Mouse (Mus musculus): ENCODE data around the gene Spata31d1a. TPM values are rescaled to one million over a fixed set of nuclear protein-coding genes. Genes with fewer than 3 reads are reported as not detected.

Gene Spata31d1a
- total RNA-seq (2021): not detected
- 0.09 and 0.14 TPM in 2 replicates for polyA plus RNA-seq (2012; rRNA removed)
- long read RNA-seq: 0 reads

GRCm38 (mm10) chr13:59710230-59710629 lies at the start of gene Spata31d1a:
Gene Spata31d1a, minus strand, starts transcription at chr13:59710330.
- Histone ChIP-seq H3K36me3 (ENCODE audit: control insufficient read depth, insufficient read depth, low read length) (no peaks in the 10 kb centered on the region), H3K4me3 (no peak within 1 kb of the TSS), H3K27me3 (ENCODE audit: control insufficient read depth, insufficient read depth, low read length) (no peaks in the 10 kb centered on the region), H3K79me2 (replicated peaks; ENCODE audit: control insufficient read depth, insufficient read depth, low read length) (no peaks in the 10 kb centered on the region), H3K4me1 (ENCODE audit: control insufficient read depth, insufficient read depth, low read length) (no peaks in the 10 kb centered on the region), H3K27ac (no peak within 1 kb of the TSS), H3K9ac (ENCODE audit: low read depth, low read length) (no peak within 1 kb of the TSS)
- no peak for TF ChIP-seq CTCF (IDR thresholded peaks at IDR 0.05)
- no peak for TF ChIP-seq EP300 (IDR thresholded peaks at IDR 0.05; ENCODE audit: insufficient read depth, low read depth, low read length)
- TF ChIP-seq POLR2A (IDR thresholded peaks at IDR 0.05; ENCODE audit: insufficient read depth, low read depth, low read length): no peak
- no peak for DNase-seq
- 87% methylated on average over 15 of the region's 15 CpGs for WGBS
- intact Hi-C loops (cut with DNase I): no loop called here

- Histone ChIP-seq H3K4me3 (no peak overlapping the region), H3K9ac (ENCODE audit: low read depth, low read length) (no peak overlapping the region), H3K4me1 (ENCODE audit: control insufficient read depth, insufficient read depth, low read length) (no peaks in the 10 kb centered on the region; the same call in 1 of the 2 replicates), H3K36me3 (ENCODE audit: control insufficient read depth, insufficient read depth, low read length) (peaks cover 6% of the 10 kb centered on the region), H3K27ac (no peak overlapping the region; the same call in 1 of the 2 replicates), H3K27me3 (ENCODE audit: control insufficient read depth, insufficient read depth, low read length) (no peaks in the 10 kb centered on the region), H3K79me2 (replicated peaks; ENCODE audit: control insufficient read depth, insufficient read depth, low read length) (no peaks in the 10 kb centered on the region)
- no peak for DNase-seq
- WGBS: 62% methylated on average over 7 of the region's 7 CpGs
- intact Hi-C loops (cut with DNase I): no loop called here
- TF ChIP-seq CTCF (IDR thresholded peaks at IDR 0.05) (no peak), POLR2A (IDR thresholded peaks at IDR 0.05; ENCODE audit: insufficient read depth, low read depth, low read length) (no peak), EP300 (IDR thresholded peaks at IDR 0.05; ENCODE audit: insufficient read depth, low read depth, low read length) (no peak)
Measured at GRCm38 (mm10) chr13:59756906-59757305, 46.8 kb upstream of the Spata31d1a start.

GRCm38 (mm10) chr13:59750310-59750709 lies 40.2 kb upstream of the Spata31d1a start:
- H3K36me3 ChIP-seq (ENCODE audit: control insufficient read depth, insufficient read depth, low read length): no peaks in the 10 kb centered on the region
- no peak overlapping the region for H3K4me3 ChIP-seq
- H3K79me2 ChIP-seq (replicated peaks; ENCODE audit: control insufficient read depth, insufficient read depth, low read length): no peaks in the 10 kb centered on the region
- DNase-seq: no peak
- H3K27me3 ChIP-seq (ENCODE audit: control insufficient read depth, insufficient read depth, low read length): no peaks in the 10 kb centered on the region
- no peaks in the 10 kb centered on the region for H3K4me1 ChIP-seq (ENCODE audit: control insufficient read depth, insufficient read depth, low read length)
- no peak overlapping the region for H3K27ac ChIP-seq
- 77% methylated on average over 12 of the region's 12 CpGs for WGBS
- no peak for TF ChIP-seq EP300 (IDR thresholded peaks at IDR 0.05; ENCODE audit: insufficient read depth, low read depth, low read length)
- no peak for TF ChIP-seq POLR2A (IDR thresholded peaks at IDR 0.05; ENCODE audit: insufficient read depth, low read depth, low read length)
- TF ChIP-seq CTCF (IDR thresholded peaks at IDR 0.05): no peak
- intact Hi-C loops (cut with DNase I): no loop called here
- no peak overlapping the region for H3K9ac ChIP-seq (ENCODE audit: low read depth, low read length)

GRCm38 (mm10) chr13:59746711-59747110 lies 36.6 kb upstream of the Spata31d1a start, which contains the start of gene 1700014D04Rik:
Gene 1700014D04Rik, minus strand, starts transcription at chr13:59746752.
- no peak within 1 kb of the TSS for H3K27ac ChIP-seq
- intact Hi-C loops (cut with DNase I): no loop called here
- no peaks in the 10 kb centered on the region for H3K36me3 ChIP-seq (ENCODE audit: control insufficient read depth, insufficient read depth, low read length)
- no peak within 1 kb of the TSS for H3K9ac ChIP-seq (ENCODE audit: low read depth, low read length)
- H3K27me3 ChIP-seq (ENCODE audit: control insufficient read depth, insufficient read depth, low read length): no peaks in the 10 kb centered on the region
- H3K4me1 ChIP-seq (ENCODE audit: control insufficient read depth, insufficient read depth, low read length): no peaks in the 10 kb centered on the region
- TF ChIP-seq POLR2A (IDR thresholded peaks at IDR 0.05; ENCODE audit: insufficient read depth, low read depth, low read length): no peak
- TF ChIP-seq EP300 (IDR thresholded peaks at IDR 0.05; ENCODE audit: insufficient read depth, low read depth, low read length): no peak
- no peak for TF ChIP-seq CTCF (IDR thresholded peaks at IDR 0.05)
- 83% methylated on average over 9 of the region's 9 CpGs for WGBS
- H3K79me2 ChIP-seq (replicated peaks; ENCODE audit: control insufficient read depth, insufficient read depth, low read length): no peaks in the 10 kb centered on the region
- DNase-seq: no peak
- no peak within 1 kb of the TSS for H3K4me3 ChIP-seq

GRCm38 (mm10) chr13:59746164-59746563 lies 36.0 kb upstream of the Spata31d1a start:
- no peak overlapping the region for H3K27ac ChIP-seq
- H3K4me3 ChIP-seq: no peak overlapping the region
- no peak for DNase-seq
- no peaks in the 10 kb centered on the region for H3K4me1 ChIP-seq (ENCODE audit: control insufficient read depth, insufficient read depth, low read length)
- H3K27me3 ChIP-seq (ENCODE audit: control insufficient read depth, insufficient read depth, low read length): no peaks in the 10 kb centered on the region
- no peak overlapping the region for H3K9ac ChIP-seq (ENCODE audit: low read depth, low read length)
- 73% methylated on average over 6 of the region's 6 CpGs for WGBS
- intact Hi-C loops (cut with DNase I): no loop called here
- H3K36me3 ChIP-seq (ENCODE audit: control insufficient read depth, insufficient read depth, low read length): no peaks in the 10 kb centered on the region
- TF ChIP-seq EP300 (IDR thresholded peaks at IDR 0.05; ENCODE audit: insufficient read depth, low read depth, low read length): no peak
- TF ChIP-seq CTCF (IDR thresholded peaks at IDR 0.05): no peak
- no peak for TF ChIP-seq POLR2A (IDR thresholded peaks at IDR 0.05; ENCODE audit: insufficient read depth, low read depth, low read length)
- H3K79me2 ChIP-seq (replicated peaks; ENCODE audit: control insufficient read depth, insufficient read depth, low read length): no peaks in the 10 kb centered on the region

DNA sequence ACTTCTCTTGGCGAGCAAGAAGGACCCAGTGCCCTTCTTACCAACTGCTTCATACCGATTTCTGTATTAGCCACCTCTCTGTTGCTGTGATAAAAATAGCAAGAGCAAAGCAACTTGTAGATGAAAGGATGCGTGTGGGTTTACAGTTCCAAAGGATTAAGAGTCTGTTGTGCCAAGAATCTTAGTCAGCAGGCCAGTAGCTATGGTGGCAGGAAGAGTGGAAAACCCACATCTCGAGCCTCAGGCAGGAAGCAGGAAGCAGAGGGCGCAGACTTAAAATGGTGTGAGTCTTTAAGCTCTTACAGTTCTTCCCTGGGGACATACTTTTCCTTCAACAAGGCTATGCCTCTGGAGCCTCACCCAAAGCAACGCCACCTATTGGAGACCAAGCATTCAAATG lies 35.3 kb upstream of the Spata31d1a start:
- Histone ChIP-seq H3K79me2 (replicated peaks; ENCODE audit: control insufficient read depth, insufficient read depth, low read length) (no peaks in the 10 kb centered on the region), H3K9ac (ENCODE audit: low read depth, low read length) (no peak overlapping the region), H3K4me1 (ENCODE audit: control insufficient read depth, insufficient read depth, low read length) (no peaks in the 10 kb centered on the region), H3K27me3 (ENCODE audit: control insufficient read depth, insufficient read depth, low read length) (no peaks in the 10 kb centered on the region), H3K4me3 (no peak overlapping the region), H3K36me3 (ENCODE audit: control insufficient read depth, insufficient read depth, low read length) (no peaks in the 10 kb centered on the region), H3K27ac (no peak overlapping the region)
- WGBS: 53% methylated on average over 6 of the region's 6 CpGs
- DNase-seq: no peak
- intact Hi-C loops (cut with DNase I): no loop called here
- TF ChIP-seq EP300 (IDR thresholded peaks at IDR 0.05; ENCODE audit: insufficient read depth, low read depth, low read length) (no peak), CTCF (IDR thresholded peaks at IDR 0.05) (no peak), POLR2A (IDR thresholded peaks at IDR 0.05; ENCODE audit: insufficient read depth, low read depth, low read length) (no peak)

All from heart, adult 2 months (tissue).